Comparison of ENCODE assay signal across 10 mouse cellular contexts in genomic region chr9:31972629-31972993, GRCm38 (mm10). TPM values are rescaled to one million over a fixed set of nuclear protein-coding genes. Genes with fewer than 3 reads are reported as not detected.
DNase-seq lines count a peak whose midpoint lies in the region; ATAC-seq and TF ChIP-seq lines count a peak whose summit lies in the region.
"Had no signal": no experiment of that assay in that cellular context is flagged by ENCODE, and none has a peak within 500 bp of the region (broad histone marks: within the 10 kb centered on the region; RNA-seq: fewer than 3 reads in every experiment).

No protein-coding gene starts in this region.

- no peaks in the 10 kb centered on the region for H3K79me2 ChIP-seq in liver, adult 2 months (ENCODE audit: control insufficient read depth, insufficient read depth, low read length)

- no peaks in the 10 kb centered on the region for H3K36me3 ChIP-seq in forebrain, embryonic 12.5 days (replicated peaks)
- no peaks in the 10 kb centered on the region for H3K36me3 ChIP-seq in forebrain, embryonic 11.5 days (ENCODE audit: control insufficient read depth, insufficient read depth, low read length)
- H3K36me3 ChIP-seq in liver, adult 2 months (ENCODE audit: control insufficient read depth, insufficient read depth, low read length) = 0 out of 2 replicates have a peak, but pooled peaks cover 2% of the 10 kb centered on the region
- H3K36me3 ChIP-seq in liver, postnatal 0 days (replicated peaks; ENCODE audit: insufficient read depth, low read length) = no peaks in the 10 kb centered on the region
- no peaks in the 10 kb centered on the region for H3K36me3 ChIP-seq in intestine, embryonic 15.5 days
- no peaks in the 10 kb centered on the region for H3K36me3 ChIP-seq in neural tube, embryonic 13.5 days

- no peak for DNase-seq in forebrain, embryonic 11.5 days (ENCODE audit: low spot score)
- DNase-seq in liver, adult 2 months (ENCODE audit: extremely low read depth, low read depth, low spot score) = no peak
- DNase-seq in liver, postnatal 0 days = no peak
- no peak for DNase-seq in frontal cortex, postnatal 10 days (ENCODE audit: low spot score in 2 of 2)
- no peak for DNase-seq in cerebellum, adult 2 months
- DNase-seq: cerebellum, adult 11 months had no signal

- 0 out of 2 replicates have a peak overlapping the region, but pooled peaks have one; percentile 21 for H3K4me2 ChIP-seq in forebrain, embryonic 12.5 days
- H3K4me2 ChIP-seq in forebrain, embryonic 11.5 days (ENCODE audit: low read depth, low read length, severe bottlenecking) = no peak overlapping the region
- no peak overlapping the region for H3K4me2 ChIP-seq in liver, postnatal 0 days (ENCODE audit: low read depth, low read length)
- 0 out of 2 replicates have a peak overlapping the region, but pooled peaks have one; percentile 15 for H3K4me2 ChIP-seq in intestine, embryonic 15.5 days (replicated peaks)
- 0 out of 2 replicates have a peak overlapping the region, but pooled peaks have one; percentile 9 for H3K4me2 ChIP-seq in neural tube, embryonic 13.5 days

- H3K27me3 ChIP-seq in forebrain, embryonic 12.5 days = no peaks in the 10 kb centered on the region
- H3K27me3 ChIP-seq in forebrain, embryonic 11.5 days (ENCODE audit: control insufficient read depth, insufficient read depth, low read length) = no peaks in the 10 kb centered on the region
- no peaks in the 10 kb centered on the region for H3K27me3 ChIP-seq in liver, adult 2 months (ENCODE audit: control insufficient read depth, insufficient read depth, low read length)
- H3K27me3 ChIP-seq in liver, postnatal 0 days (ENCODE audit: insufficient read depth, low read length) = no peaks in the 10 kb centered on the region
- H3K27me3 ChIP-seq in intestine, embryonic 15.5 days (replicated peaks) = no peaks in the 10 kb centered on the region
- no peaks in the 10 kb centered on the region for H3K27me3 ChIP-seq in neural tube, embryonic 13.5 days
- no peaks in the 10 kb centered on the region; the same call in 1 of the 2 replicates for H3K27me3 ChIP-seq in cerebellum, adult 2 months (ENCODE audit: control insufficient read depth, insufficient read depth, low read length)

- 0 out of 2 replicates have a peak overlapping the region, but pooled peaks have one; percentile 21 for H3K9ac ChIP-seq in forebrain, embryonic 12.5 days
- H3K9ac ChIP-seq in forebrain, embryonic 11.5 days (ENCODE audit: low read length) = no peak overlapping the region; the same call in 1 of the 2 replicates
- peak overlapping the region; percentile 27; the same call in 1 of the 2 replicates for H3K9ac ChIP-seq in liver, adult 2 months (ENCODE audit: low read depth, low read length)
- H3K9ac ChIP-seq in liver, postnatal 0 days (replicated peaks) = no peak overlapping the region
- no peak overlapping the region for H3K9ac ChIP-seq in intestine, embryonic 15.5 days
- H3K9ac ChIP-seq in neural tube, embryonic 13.5 days = no peak overlapping the region

- H3K4me3 ChIP-seq in forebrain, embryonic 12.5 days (replicated peaks) = no peak overlapping the region
- H3K4me3 ChIP-seq in forebrain, embryonic 11.5 days (ENCODE audit: low read depth, low read length) = no peak overlapping the region
- H3K4me3 ChIP-seq in liver, adult 2 months (ENCODE audit: insufficient read depth, low read depth, low read length) = no peak overlapping the region
- no peak overlapping the region for H3K4me3 ChIP-seq in liver, postnatal 0 days (ENCODE audit: low read depth, low read length)
- H3K4me3 ChIP-seq in intestine, embryonic 15.5 days (replicated peaks) = no peak overlapping the region
- no peak overlapping the region for H3K4me3 ChIP-seq in neural tube, embryonic 13.5 days
- H3K4me3 ChIP-seq in cerebellum, adult 2 months (replicated peaks; ENCODE audit: insufficient read depth, low read depth, low read length) = no peak overlapping the region

- no peak for TF ChIP-seq CTCF in liver, adult 2 months (IDR thresholded peaks at IDR 0.05; ENCODE audit: low read depth, low read length)
- TF ChIP-seq CTCF in liver, postnatal 0 days (IDR thresholded peaks at IDR 0.05; ENCODE audit: low read depth) = no peak
- no peak for TF ChIP-seq CTCF in cerebellum, adult 2 months (IDR thresholded peaks at IDR 0.05; ENCODE audit: borderline replicate concordance, insufficient read depth, low read depth, low read length)

- 59% methylated on average over 6 of the region's 6 CpGs for whole genome bisulfite sequencing in forebrain, embryonic 12.5 days
- WGBS in forebrain, embryonic 11.5 days = 56% methylated on average over 6 of the region's 6 CpGs
- WGBS in liver, adult 2 months = 63% methylated on average over 6 of the region's 6 CpGs
- WGBS in liver, postnatal 0 days (ENCODE audit: insufficient replicate concordance) = 56% methylated on average over 6 of the region's 6 CpGs
- 41% methylated on average over 6 of the region's 6 CpGs for WGBS in intestine, embryonic 15.5 days
- 42% methylated on average over 6 of the region's 6 CpGs for WGBS in neural tube, embryonic 13.5 days
- 40% methylated on average over 6 of the region's 6 CpGs for WGBS in cerebellum, adult 2 months

- TF ChIP-seq POLR2A in liver, adult 2 months (IDR thresholded peaks at IDR 0.05; ENCODE audit: extremely low read depth, insufficient read depth, low read length) = no peak
- no peak for TF ChIP-seq POLR2A in cerebellum, adult 2 months (IDR thresholded peaks at IDR 0.05; ENCODE audit: borderline replicate concordance, insufficient read depth, low read length)

- TF ChIP-seq EP300 in liver, postnatal 0 days (IDR thresholded peaks at IDR 0.05; ENCODE audit: low read depth) = no peak

- H3K27ac ChIP-seq in forebrain, embryonic 12.5 days = 0 out of 2 replicates have a peak overlapping the region, but pooled peaks have one; percentile 19
- H3K27ac ChIP-seq in forebrain, embryonic 11.5 days (ENCODE audit: low read depth, low read length) = no peak overlapping the region
- peak overlapping the region; percentile 68 for H3K27ac ChIP-seq in liver, adult 2 months (replicated peaks; ENCODE audit: insufficient read depth, low read depth, low read length)
- H3K27ac ChIP-seq in liver, postnatal 0 days (ENCODE audit: low read depth) = no peak overlapping the region
- H3K27ac ChIP-seq in intestine, embryonic 15.5 days = no peak overlapping the region
- H3K27ac ChIP-seq in neural tube, embryonic 13.5 days (replicated peaks) = peak overlapping the region; percentile 57
- H3K27ac ChIP-seq in cerebellum, adult 2 months (ENCODE audit: insufficient read depth, low read length) = no peak overlapping the region

- ATAC-seq in forebrain, embryonic 12.5 days (ENCODE audit: low FRiP score) = peak; percentile 31
- ATAC-seq in forebrain, embryonic 11.5 days (replicated peaks; ENCODE audit: low FRiP score) = no peak; the same call in 1 of the 2 replicates
- ATAC-seq in liver, postnatal 0 days = no peak
- ATAC-seq in intestine, embryonic 15.5 days = peak; percentile 8; the same call in 1 of the 2 replicates
- peak; percentile 44; the same call in 1 of the 2 replicates for ATAC-seq in neural tube, embryonic 13.5 days (ENCODE audit: low read depth)

- no peaks in the 10 kb centered on the region for H3K9me3 ChIP-seq in forebrain, embryonic 12.5 days
- H3K9me3 ChIP-seq in forebrain, embryonic 11.5 days (ENCODE audit: control insufficient read depth, low read length) = no peaks in the 10 kb centered on the region
- no peaks in the 10 kb centered on the region for H3K9me3 ChIP-seq in liver, postnatal 0 days (ENCODE audit: low read length)
- no peaks in the 10 kb centered on the region for H3K9me3 ChIP-seq in intestine, embryonic 15.5 days
- H3K9me3 ChIP-seq in neural tube, embryonic 13.5 days = no peaks in the 10 kb centered on the region

- H3K4me1 ChIP-seq in forebrain, embryonic 12.5 days = peaks cover 15% of the 10 kb centered on the region
- H3K4me1 ChIP-seq in forebrain, embryonic 11.5 days (replicated peaks; ENCODE audit: control insufficient read depth, insufficient read depth, low read length) = peaks cover 8% of the 10 kb centered on the region
- peaks cover 14% of the 10 kb centered on the region for H3K4me1 ChIP-seq in liver, adult 2 months (ENCODE audit: control insufficient read depth, insufficient read depth, low read length)
- H3K4me1 ChIP-seq in liver, postnatal 0 days (ENCODE audit: insufficient read depth) = peaks cover 6% of the 10 kb centered on the region
- peaks cover 4% of the 10 kb centered on the region; the same call in 1 of the 2 replicates for H3K4me1 ChIP-seq in intestine, embryonic 15.5 days (replicated peaks)
- H3K4me1 ChIP-seq in neural tube, embryonic 13.5 days (replicated peaks) = peaks cover 16% of the 10 kb centered on the region
- peaks cover 4% of the 10 kb centered on the region; the same call in 1 of the 2 replicates for H3K4me1 ChIP-seq in cerebellum, adult 2 months (ENCODE audit: control insufficient read depth, insufficient read depth, low read length)

RNA-seq across cellular contexts. Expression of gene Barx2, which starts 59.3 kb away (rescaled TPM):
- polyA plus RNA-seq in forebrain, embryonic 12.5 days (2016; fragmentation: Nextera tagmentation; extraction: Ambion mirVana) = not detected in 2 replicates
- not detected in 2 replicates for polyA plus RNA-seq in forebrain, embryonic 11.5 days (2014; fragmentation: Nextera tagmentation; extraction: Ambion mirVana)
- total RNA-seq in liver, adult 2 months (2014; rRNA removed) = 0.07 and 0.09 TPM in 2 replicates
- polyA plus RNA-seq in liver, adult 2 months (2012; rRNA removed) = not detected in 2 replicates
- not detected in 2 replicates for polyA plus RNA-seq in liver, postnatal 0 days (2015; fragmentation: Nextera tagmentation; extraction: Ambion mirVana)
- 0.14 and 0.21 TPM in 2 replicates for polyA plus RNA-seq in intestine, embryonic 15.5 days (2015; fragmentation: Nextera tagmentation; extraction: Ambion mirVana)
- polyA plus RNA-seq in neural tube, embryonic 13.5 days (2015; fragmentation: Nextera tagmentation; extraction: Ambion mirVana) = not detected in 2 replicates
- polyA plus RNA-seq in cerebellum, adult 2 months (2012; rRNA removed) = 0.79 and 1.0 TPM in 2 replicates
- total RNA-seq: adrenal gland, adult 2 months had no signal

Comparison
In these comparisons a context has a peak if more than half of its experiments do, and no peak if none do; other contexts are left out.
1. ATAC-seq: peak in forebrain, embryonic 12.5 days (single experiment), intestine, embryonic 15.5 days (single experiment) and neural tube, embryonic 13.5 days (single experiment); none in forebrain, embryonic 11.5 days (single experiment) and liver, postnatal 0 days (single experiment).
2. H3K27ac ChIP-seq: peak in forebrain, embryonic 12.5 days (single experiment), liver, adult 2 months (single experiment) and neural tube, embryonic 13.5 days (single experiment); none in forebrain, embryonic 11.5 days (single experiment), liver, postnatal 0 days (single experiment), intestine, embryonic 15.5 days (single experiment) and cerebellum, adult 2 months (single experiment).
3. H3K4me2 ChIP-seq: peak in forebrain, embryonic 12.5 days (single experiment), intestine, embryonic 15.5 days (single experiment) and neural tube, embryonic 13.5 days (single experiment); none in forebrain, embryonic 11.5 days (single experiment) and liver, postnatal 0 days (single experiment).
4. H3K9ac ChIP-seq: peak in forebrain, embryonic 12.5 days (single experiment) and liver, adult 2 months (single experiment); none in forebrain, embryonic 11.5 days (single experiment), liver, postnatal 0 days (single experiment), intestine, embryonic 15.5 days (single experiment) and neural tube, embryonic 13.5 days (single experiment).